Mouse (Mus musculus): ENCODE results near the gene Tufm.

The Tufm gene

GRCm38 (mm10) chr7:126487052-126487483, at the start of gene Tufm:
TSS of gene Tufm (plus strand) at chr7:126487361.
- ATAC-seq (ENCODE audit: low TSS enrichment), result peak; percentile 96

DNA sequence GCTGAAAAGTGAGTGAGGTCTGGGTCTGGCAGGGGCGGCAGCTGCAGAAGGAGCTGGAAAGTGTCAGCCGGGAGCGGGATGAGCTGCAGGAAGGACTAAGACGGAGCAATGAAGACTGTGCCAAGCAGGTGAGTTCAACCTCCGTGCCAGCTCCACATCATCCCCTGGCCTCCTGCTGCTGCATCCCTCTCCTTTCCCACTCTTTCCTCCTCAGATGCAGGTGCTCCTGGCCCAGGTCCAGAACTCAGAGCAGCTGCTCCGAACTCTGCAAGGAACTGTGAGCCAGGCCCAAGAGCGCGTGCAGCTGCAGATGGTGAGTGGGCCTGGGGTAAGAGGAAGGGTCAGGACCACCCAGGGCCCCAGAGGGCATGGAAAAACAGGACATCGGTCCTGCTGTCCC, 47.0 kb upstream of the Tufm start:
- ATAC-seq (ENCODE audit: low TSS enrichment), result no peak

DNA sequence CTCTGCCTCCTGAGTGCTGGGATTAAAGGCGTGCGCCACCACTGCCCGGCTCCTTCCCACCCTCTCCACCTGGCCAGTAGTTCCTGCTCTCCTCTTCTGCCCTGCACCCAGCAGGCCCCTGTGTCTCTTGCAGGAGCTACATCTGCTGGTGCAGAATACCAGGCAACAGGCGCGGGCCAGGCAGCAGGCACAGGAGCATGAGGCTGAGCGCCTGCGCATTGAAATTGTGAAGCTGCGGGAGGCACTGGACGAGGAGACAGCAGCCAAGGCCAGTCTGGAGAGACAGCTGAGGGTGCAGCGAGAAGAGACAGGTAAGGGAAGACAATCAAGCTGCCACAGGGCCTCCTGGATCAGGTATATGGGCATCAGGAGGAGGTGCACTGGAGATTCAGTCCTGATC, 43.2 kb upstream of the Tufm start:
- ATAC-seq (ENCODE audit: low TSS enrichment), result no peak

DNA sequence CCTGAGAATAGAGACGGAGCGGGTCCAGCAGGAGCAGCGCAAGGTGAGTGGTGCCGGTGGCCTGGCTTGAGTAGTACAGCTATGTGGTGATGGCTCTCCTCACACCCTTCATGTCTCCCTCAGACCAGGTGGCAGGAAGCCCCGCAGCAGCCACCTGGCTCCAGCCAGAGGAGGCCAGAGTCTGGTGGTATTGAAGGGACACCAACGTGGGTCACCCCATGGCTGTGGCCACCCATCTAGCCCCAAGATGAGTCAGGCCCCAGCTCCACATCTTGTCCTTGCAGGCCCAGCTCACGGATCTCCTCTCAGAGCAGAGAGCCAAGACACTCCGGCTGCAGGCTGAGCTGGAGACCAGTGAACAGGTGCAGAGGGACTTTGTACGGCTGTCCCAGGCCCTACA, 42.6 kb upstream of the Tufm start:
- ATAC-seq (ENCODE audit: low TSS enrichment), result no peak

DNA sequence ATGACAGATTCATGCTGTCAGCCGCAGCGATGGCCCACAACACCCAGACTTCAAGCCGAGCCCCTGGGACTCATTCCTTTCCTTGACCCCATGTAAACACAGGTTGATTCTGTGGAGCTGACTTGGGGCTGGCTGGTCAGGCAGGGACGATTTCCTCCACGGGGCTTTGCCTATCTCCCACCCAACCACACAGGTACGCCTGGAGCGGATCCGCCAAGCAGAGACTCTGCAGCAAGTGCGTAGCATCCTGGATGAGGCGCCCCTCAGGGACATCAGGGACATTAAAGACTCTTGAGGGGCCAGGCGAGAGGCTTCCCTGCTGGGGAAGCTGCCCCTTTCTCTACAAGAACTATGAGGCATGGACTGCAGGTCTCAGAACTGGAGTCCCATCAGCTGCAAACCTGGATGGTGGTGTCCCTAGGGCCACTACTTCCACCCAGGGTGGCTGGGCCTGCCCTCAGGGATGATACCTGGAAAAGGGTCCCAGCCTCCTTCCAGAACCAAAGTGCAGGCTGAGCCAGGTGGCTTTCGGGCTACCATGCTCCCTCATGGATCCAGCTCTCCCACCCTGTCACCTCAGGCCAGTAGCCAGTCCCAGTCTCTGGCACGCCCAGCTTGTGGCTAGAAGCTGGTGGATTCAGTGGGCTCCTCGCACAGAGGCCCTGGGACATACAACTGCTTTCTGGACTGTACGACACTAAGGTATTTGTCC, 41.9 kb upstream of the Tufm start:
- ATAC-seq (ENCODE audit: low TSS enrichment), result no peak

GRCm38 (mm10) chr7:126446217-126446616, 40.9 kb upstream of the Tufm start:
- ATAC-seq (ENCODE audit: low TSS enrichment), result no peak

DNA sequence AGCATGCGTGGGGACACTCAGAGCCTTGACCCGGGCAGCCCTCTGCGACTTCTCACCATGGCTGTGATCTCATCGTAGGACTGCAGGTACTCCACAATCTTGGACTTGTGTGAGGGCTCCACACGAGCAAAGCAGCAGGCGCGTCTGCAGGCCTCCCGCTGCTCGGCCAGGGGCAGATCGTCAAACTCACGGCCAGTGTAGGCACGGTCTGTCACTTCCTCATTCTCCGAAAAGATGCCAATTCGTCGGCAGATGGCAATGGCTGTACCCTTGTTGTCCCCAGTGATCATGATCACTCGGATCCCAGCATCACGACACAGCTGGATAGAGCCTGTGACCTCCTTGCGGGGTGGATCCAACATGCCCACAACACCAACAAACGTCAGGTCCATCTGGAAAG, 38.7 kb upstream of the Tufm start:
- ATAC-seq (ENCODE audit: low TSS enrichment), result no peak

DNA sequence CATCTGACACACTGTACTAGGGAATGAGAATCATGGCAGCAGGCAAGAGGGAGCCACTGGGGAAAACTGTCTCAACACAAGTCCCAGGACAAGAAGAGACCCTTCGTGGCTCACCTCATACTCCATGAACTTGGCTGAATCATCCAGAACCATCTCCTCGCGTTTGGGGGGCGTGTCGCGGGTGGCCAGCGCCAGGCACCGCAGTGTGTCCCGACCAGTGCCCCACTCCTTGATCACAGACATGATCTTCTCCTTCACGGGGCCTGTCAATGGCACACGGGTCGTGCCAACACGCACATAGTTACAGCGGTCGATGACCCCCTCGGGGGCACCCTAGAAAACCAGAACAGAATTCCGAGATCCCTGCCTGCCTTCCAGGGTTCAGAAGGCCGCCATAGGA, 37.2 kb upstream of the Tufm start:
- no peak for ATAC-seq (ENCODE audit: low TSS enrichment)

GRCm38 (mm10) chr7:126450641-126451040, 36.5 kb upstream of the Tufm start:
- ATAC-seq (ENCODE audit: low TSS enrichment), result no peak

DNA sequence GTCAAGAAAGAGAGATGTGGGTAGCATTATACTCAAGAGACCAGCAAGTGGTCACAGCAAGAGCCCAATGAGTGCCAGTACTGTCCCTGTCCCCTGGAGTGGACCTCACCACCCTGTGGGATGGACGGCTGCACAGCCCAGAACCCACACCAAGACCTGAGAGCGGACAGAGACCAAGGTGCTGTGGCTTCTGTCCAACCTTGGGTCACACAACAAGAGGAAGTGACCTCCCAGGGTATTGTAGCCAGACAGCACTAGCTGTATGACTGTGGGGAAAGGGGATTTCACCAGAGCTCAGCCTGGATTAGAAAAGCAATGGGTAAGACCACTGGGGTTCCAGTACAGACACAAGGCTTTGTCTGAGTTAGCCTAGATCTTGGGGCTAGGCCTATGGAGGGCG, 34.9 kb upstream of the Tufm start:
- no peak for ATAC-seq (ENCODE audit: low TSS enrichment)

DNA sequence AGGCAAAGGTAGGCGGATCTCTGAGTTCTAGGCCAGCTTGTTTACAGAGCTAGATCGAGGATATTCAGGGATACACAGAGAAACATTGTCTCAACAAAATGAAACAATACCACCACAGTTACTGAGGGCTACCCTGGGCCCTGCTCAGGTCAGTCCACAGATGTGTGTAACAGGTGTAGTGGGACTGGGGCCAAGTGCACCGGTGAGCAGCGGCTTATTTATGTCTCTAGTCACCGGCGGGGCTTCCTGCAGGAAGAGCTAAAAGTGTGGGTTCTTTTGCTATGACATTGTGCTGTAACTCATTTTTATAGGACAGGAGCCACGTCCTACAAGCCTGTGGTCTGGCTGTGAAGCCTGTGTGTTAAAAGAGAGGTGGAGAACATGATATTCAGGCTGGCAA, 33.3 kb upstream of the Tufm start:
- no peak for ATAC-seq (ENCODE audit: low TSS enrichment)

- no peak for ATAC-seq (ENCODE audit: low TSS enrichment)
These were observed 31.9 kb upstream of the Tufm start for GRCm38 (mm10) chr7:126455242-126455641.

GRCm38 (mm10) chr7:126456382-126457266, 30.5 kb upstream of the Tufm start:
- ATAC-seq (ENCODE audit: low TSS enrichment), result no peak

DNA sequence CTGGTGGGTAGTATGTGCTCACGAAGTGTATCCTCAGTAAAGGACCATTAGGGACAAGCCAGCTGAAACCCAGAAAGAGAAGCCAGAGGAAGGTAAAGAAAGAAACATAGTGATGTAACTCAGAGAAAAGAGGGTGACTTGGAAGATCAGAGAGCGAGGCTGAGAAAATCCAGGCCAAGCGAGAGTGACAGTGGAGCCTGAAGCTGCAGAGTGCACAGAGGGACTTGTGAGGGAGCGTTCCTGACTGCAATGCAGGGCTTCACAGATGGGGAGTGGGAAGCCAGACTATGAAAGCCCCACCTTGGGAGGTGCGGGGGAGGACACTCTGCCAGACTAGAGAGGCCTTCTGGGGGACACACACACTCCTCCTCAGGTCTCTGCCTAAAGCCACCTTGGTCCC, 28.9 kb upstream of the Tufm start:
- ATAC-seq (ENCODE audit: low TSS enrichment), result peak; percentile 38; the same call in 1 of the 2 replicates

GRCm38 (mm10) chr7:126458844-126459618, 28.1 kb upstream of the Tufm start:
- no peak for ATAC-seq (ENCODE audit: low TSS enrichment)

- ATAC-seq (ENCODE audit: low TSS enrichment), result no peak
These were observed 26.4 kb upstream of the Tufm start for GRCm38 (mm10) chr7:126460623-126461399.

DNA sequence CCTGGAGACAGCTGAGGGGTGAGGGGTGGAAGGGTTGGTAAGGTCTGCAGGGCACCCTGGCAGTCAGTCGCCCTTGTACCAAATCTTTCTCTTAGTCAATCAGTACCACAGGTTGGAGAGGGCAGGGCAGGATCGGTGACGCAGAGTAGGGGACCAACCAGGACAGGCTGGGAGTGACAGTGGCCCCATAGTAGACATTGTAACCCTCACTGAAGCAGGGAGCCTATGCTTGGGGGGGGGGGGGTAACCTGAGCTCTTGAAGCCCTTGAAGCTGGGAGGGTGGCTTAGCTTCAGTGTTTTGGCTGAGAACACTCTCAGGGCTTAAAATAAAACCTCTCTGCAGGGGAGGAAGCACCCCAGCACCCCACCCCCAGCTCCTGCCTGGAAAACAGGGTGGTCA, 25.5 kb upstream of the Tufm start:
- ATAC-seq (ENCODE audit: low TSS enrichment), result no peak

DNA sequence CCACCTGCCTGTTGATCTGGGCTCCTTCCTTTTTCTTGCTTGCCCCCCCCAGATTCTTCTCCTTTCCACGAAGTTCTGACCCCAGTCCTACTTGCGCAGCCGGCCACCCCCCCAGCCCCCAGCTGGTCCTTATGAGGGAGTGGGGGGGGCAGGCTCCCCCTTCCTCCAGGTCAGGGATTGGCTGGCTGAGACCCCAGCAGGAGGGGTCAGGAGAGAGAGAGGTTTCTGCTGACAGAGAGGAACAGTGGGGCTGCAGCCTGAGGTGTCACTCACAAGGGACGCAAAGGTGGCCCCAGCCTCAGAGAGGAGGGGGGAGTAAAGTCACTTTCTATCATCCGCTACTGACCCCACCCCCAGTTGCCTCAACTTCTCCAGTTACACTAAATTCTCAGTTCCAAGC, 24.2 kb upstream of the Tufm start, which contains the start of gene Atp2a1:
Atp2a1 (minus strand) TSS at position 105 of the 400 bp plus-strand sequence.
- no peak for ATAC-seq (ENCODE audit: low TSS enrichment)

- ATAC-seq (ENCODE audit: low TSS enrichment), result no peak
These were observed 23.6 kb upstream of the Tufm start for GRCm38 (mm10) chr7:126463547-126463946.

DNA sequence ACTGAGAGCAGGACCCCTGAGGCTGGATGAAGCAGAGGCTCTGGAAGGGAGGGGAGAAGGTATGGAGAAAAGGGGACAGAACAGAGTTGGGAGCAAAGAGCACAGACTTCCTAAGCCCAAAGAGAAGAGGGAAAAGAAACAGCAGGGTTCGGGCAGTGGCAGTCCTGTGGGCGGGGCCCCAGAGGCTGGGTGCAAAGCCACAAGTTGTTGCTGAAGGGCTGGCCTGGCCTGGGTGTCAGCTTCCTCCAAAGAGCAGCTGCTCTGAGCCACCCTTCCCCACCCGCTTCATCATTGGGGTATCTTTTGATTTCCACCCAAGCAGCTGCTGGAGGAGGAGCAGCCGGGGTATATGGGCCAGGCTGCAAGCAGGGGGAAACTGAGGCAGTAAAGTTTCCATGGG, 23.0 kb upstream of the Tufm start:
- no peak for ATAC-seq (ENCODE audit: low TSS enrichment)

GRCm38 (mm10) chr7:126464836-126465235, 22.3 kb upstream of the Tufm start:
- ATAC-seq (ENCODE audit: low TSS enrichment), result no peak

Data from frontal cortex, adult (tissue).